Mouse (Mus musculus): Measurements from ENCODE around the gene Arl8b.

- TF ChIP-seq POLR2A (IDR thresholded peaks at IDR 0.05; ENCODE audit: insufficient read length, low read depth) (no peak), MAX (IDR thresholded peaks at IDR 0.05; ENCODE audit: low read depth) (no peak), USF1 (IDR thresholded peaks at IDR 0.05; ENCODE audit: low read depth) (no peak)
Measured at GRCm38 (mm10) chr6:108858583-108858982, 75.7 kb downstream of the Arl8b start.

Data from myocyte (in vitro differentiated cells).